Mouse (Mus musculus) liver, postnatal 0 days (tissue): ENCODE measurements around the gene Tktl1. TPM values are rescaled to one million over a fixed set of nuclear protein-coding genes. Genes with fewer than 3 reads are reported as not detected.
A peak's percentile ranks its signal among the peaks of the same experiment; 100 is the strongest.

Experiments
- ATAC-seq: fragments of 200-750 bp; cut with Nextera tagmentation; 2 replicates; pipeline ENCODE4 v1.8.0; 2017; ENCODE audit warnings: mild to moderate bottlenecking, moderate library complexity
- DNase-seq: peaks from one replicate; pipeline ENCODE4 v3.0.0-alpha.2; 2016
- H3K27ac ChIP-seq: fragments of 300-500 bp; sonication (generic); 2 replicates; pipeline ENCODE4 v1.5.1; 2014; ENCODE audit warnings: antibody characterized with exemption, moderate library complexity, mild to moderate bottlenecking, low read depth
- H3K27me3 ChIP-seq: fragments of 300-500 bp; sonication (generic); 2 replicates; pipeline ENCODE4 v1.6.1; 2014; ENCODE audit warnings: low read length, control low read depth, mixed read lengths; ENCODE audit not compliant: insufficient read depth
- H3K36me3 ChIP-seq: fragments of 300-500 bp; sonication (generic); replicated peaks from 2 replicates; pipeline ENCODE4 v1.6.1; 2014; ENCODE audit warnings: mild to moderate bottlenecking, control low read depth, low read length, moderate library complexity, mixed read lengths; ENCODE audit not compliant: insufficient read depth
- H3K4me1 ChIP-seq: fragments of 300-500 bp; sonication (generic); 2 replicates; pipeline ENCODE4 v1.6.1; 2014; ENCODE audit warnings: antibody characterized with exemption, mild to moderate bottlenecking, control low read depth; ENCODE audit not compliant: insufficient read depth
- H3K4me2 ChIP-seq: fragments of 300-500 bp; sonication (generic); 2 replicates; pipeline ENCODE4 v1.6.1; 2014; ENCODE audit warnings: low read depth, mild to moderate bottlenecking, low read length, moderate library complexity, mixed read lengths
- H3K4me3 ChIP-seq: fragments of 300-500 bp; sonication (generic); 2 replicates; pipeline ENCODE4 v1.5.1; 2014; ENCODE audit warnings: low read depth, low read length
- H3K9ac ChIP-seq: fragments of 300-500 bp; sonication (generic); replicated peaks from 2 replicates; pipeline ENCODE4 v1.6.1; 2014; ENCODE audit warnings: mild to moderate bottlenecking, moderate library complexity
- H3K9me3 ChIP-seq: fragments of 300-500 bp; sonication (generic); 2 replicates; pipeline ENCODE4 v1.6.1; 2016; ENCODE audit warnings: mild to moderate bottlenecking, control low read depth, low read length, mixed read lengths
- CTCF ChIP-seq: sonication (generic); IDR thresholded peaks from 2 replicates; pipeline ENCODE4 v1.5.1; 2016; ENCODE audit warnings: antibody characterized with exemption, low read depth
- EP300 ChIP-seq: IDR thresholded peaks from 2 replicates; pipeline ENCODE4 v1.6.1; 2016; ENCODE audit warnings: antibody characterized with exemption, low read depth, mild to moderate bottlenecking
- WGBS: fragments of 180-500 bp; shearing (Covaris S2); extraction: QIAGEN DNeasy Blood & Tissue Kit; methylation state at CpG from one replicate; pipeline ENCODE4 v1.1.7; 2014; ENCODE audit not compliant: insufficient replicate concordance; 5-methylcytosine and 5-hydroxymethylcytosine counted together
- polyA plus RNA-seq: library from polyadenylated mRNA; unstranded; fragments of >200 nt; fragmentation: Nextera tagmentation; extraction: Ambion mirVana; gene quantifications from 2 replicates; pipeline ENCODE4 v1.2.1, GENCODE M21; 2015

The Tktl1 gene
- polyA plus RNA-seq, 1 experiment from 2014 or later, result not detected

GRCm38 (mm10) chrX:74254153-74254887, 77.3 kb downstream of the Tktl1 start, which contains the start of gene Emd:
Emd (plus strand) TSS chrX:74254687.
- peak; percentile 99 for ATAC-seq

GRCm38 (mm10) chrX:74254888-74255565, 78.0 kb downstream of the Tktl1 start:
- peak overlapping the region; percentile 63 for H3K4me3 ChIP-seq
- H3K9me3 ChIP-seq, result no peaks in the 10 kb centered on the region
- H3K36me3 ChIP-seq, result peaks cover 6% of the 10 kb centered on the region
- peak overlapping the region; percentile 92 for H3K27ac ChIP-seq
- TF ChIP-seq CTCF, result no peak
- TF ChIP-seq EP300, result no peak
- WGBS, result 26% methylated on average over 27 of the region's 31 CpGs
- H3K4me2 ChIP-seq, result peak overlapping the region; percentile 84
- DNase-seq (no peak), ATAC-seq (peak; percentile 63)
- no peaks in the 10 kb centered on the region for H3K27me3 ChIP-seq
- H3K4me1 ChIP-seq, result peaks cover 5% of the 10 kb centered on the region; the same call in 1 of the 2 replicates
- peak overlapping the region; percentile 74 for H3K9ac ChIP-seq

More at GRCm38 (mm10) chrX:74254153-74254887, 77.3 kb downstream of the Tktl1 start, which contains the start of gene Emd:
- TF ChIP-seq EP300 (peak; percentile 51; the same call in 1 of the 2 replicates), CTCF (no peak)
- Histone ChIP-seq H3K4me2 (peak within 1 kb of the TSS; percentile 84), H3K4me1 (peaks cover 7% of the 10 kb centered on the region), H3K4me3 (peak within 1 kb of the TSS; percentile 63), H3K9ac (peak within 1 kb of the TSS; percentile 74), H3K27me3 (no peaks in the 10 kb centered on the region), H3K27ac (peak within 1 kb of the TSS; percentile 92), H3K36me3 (peaks cover 6% of the 10 kb centered on the region), H3K9me3 (no peaks in the 10 kb centered on the region)
- peak; percentile 89 for DNase-seq
- 28% methylated on average over 39 of the region's 39 CpGs for WGBS

GRCm38 (mm10) chrX:74257746-74258145, 80.7 kb downstream of the Tktl1 start:
- H3K4me2 ChIP-seq, result no peak overlapping the region
- DNase-seq (no peak), ATAC-seq (no peak)
- 66% methylated on average over 3 of the region's 3 CpGs for WGBS
- H3K9me3 ChIP-seq, result no peaks in the 10 kb centered on the region
- TF ChIP-seq EP300 (no peak), CTCF (no peak)
- H3K9ac ChIP-seq, result no peak overlapping the region
- H3K27me3 ChIP-seq, result no peaks in the 10 kb centered on the region
- H3K36me3 ChIP-seq, result peaks cover 6% of the 10 kb centered on the region
- H3K4me1 ChIP-seq, result peaks cover 5% of the 10 kb centered on the region; the same call in 1 of the 2 replicates
- no peak overlapping the region for H3K4me3 ChIP-seq
- no peak overlapping the region for H3K27ac ChIP-seq

Other genes starting within 250 kb of the Tktl1 start
- gene Renbp, start 246.4 kb upstream of the Tktl1 start, polyA plus RNA-seq, result 22.3 and 22.6 TPM in 2 replicates
- 14.6 and 16.4 TPM in 2 replicates for gene Hcfc1, start 210.9 kb upstream of the Tktl1 start, polyA plus RNA-seq
- gene Irak1, start 153.3 kb upstream of the Tktl1 start, polyA plus RNA-seq, result 17.9 and 18.7 TPM in 2 replicates
- gene Opn1mw, start 49.8 kb upstream of the Tktl1 start, polyA plus RNA-seq, result not detected in 2 replicates
- gene Mecp2, start 41.9 kb upstream of the Tktl1 start, polyA plus RNA-seq, result 4.7 and 5.4 TPM in 2 replicates
- not detected in 2 replicates for gene Tex28, start 9.4 kb upstream of the Tktl1 start, polyA plus RNA-seq
- gene Flna, start 72.6 kb downstream of the Tktl1 start, polyA plus RNA-seq, result 30.2 and 34.1 TPM in 2 replicates
- gene Emd, start 77.4 kb downstream of the Tktl1 start, polyA plus RNA-seq, result 6.8 and 7.4 TPM in 2 replicates
- gene Rpl10, start 93.6 kb downstream of the Tktl1 start, polyA plus RNA-seq, result 438 and 471 TPM in 2 replicates
- gene Taz, start 104.7 kb downstream of the Tktl1 start, polyA plus RNA-seq, result 30.4 and 31.2 TPM in 2 replicates
- 10.0 and 10.8 TPM in 2 replicates for gene Dnase1l1, start 105.1 kb downstream of the Tktl1 start, polyA plus RNA-seq
- 58.4 and 62.6 TPM in 2 replicates for gene Atp6ap1, start 119.8 kb downstream of the Tktl1 start, polyA plus RNA-seq
- gene Gdi1, start 127.7 kb downstream of the Tktl1 start, polyA plus RNA-seq, result 27.6 and 35.8 TPM in 2 replicates
- 20.1 and 21.9 TPM in 2 replicates for gene Fam50a, start 135.8 kb downstream of the Tktl1 start, polyA plus RNA-seq
- gene Plxna3, start 151.8 kb downstream of the Tktl1 start, polyA plus RNA-seq, result 0.25 and 0.37 TPM in 2 replicates
- 46.6 and 48.3 TPM in 2 replicates for gene Lage3, start 176.4 kb downstream of the Tktl1 start, polyA plus RNA-seq
- gene Ubl4a, start 196.0 kb downstream of the Tktl1 start, polyA plus RNA-seq, result 38.3 TPM in 2 replicates
- gene Slc10a3, start 196.1 kb downstream of the Tktl1 start, polyA plus RNA-seq, result 7.7 and 7.8 TPM in 2 replicates
- gene Fam3a, start 216.0 kb downstream of the Tktl1 start, polyA plus RNA-seq, result 9.7 and 11.1 TPM in 2 replicates
- gene Ikbkg, start 216.0 kb downstream of the Tktl1 start, polyA plus RNA-seq, result 11.7 and 12.9 TPM in 2 replicates